Mouse (Mus musculus) intestine, embryonic 14.5 days (tissue): ENCODE measurements around the gene Ubc. TPM values are rescaled to one million over a fixed set of nuclear protein-coding genes. Genes with fewer than 3 reads are reported as not detected.

Experiments used
- ATAC-seq: fragments of 200-750 bp; cut with Nextera tagmentation; replicated peaks from 2 replicates; pipeline ENCODE4 v1.8.0; 2017; ENCODE audit warnings: low read depth, moderate number of reproducible peaks, moderate TSS enrichment, moderate library complexity; ENCODE audit not compliant: low FRiP score, low TSS enrichment
- DNase-seq: peaks from one replicate; pipeline ENCODE4 v3.0.0-alpha.2; 2018; ENCODE audit warnings: low spot score
- H3K27ac ChIP-seq: fragments of 300-500 bp; sonication (generic); 2 replicates; pipeline ENCODE4 v1.5.1; 2014; ENCODE audit warnings: low read depth, mild to moderate bottlenecking, control low read depth
- H3K27me3 ChIP-seq: fragments of 300-500 bp; sonication (generic); replicated peaks from 2 replicates; pipeline ENCODE4 v1.6.1; 2014; ENCODE audit warnings: low read length, control low read depth; ENCODE audit not compliant: control insufficient read depth, insufficient read depth
- H3K36me3 ChIP-seq: fragments of 300-500 bp; sonication (generic); 2 replicates; pipeline ENCODE4 v1.6.1; 2014; ENCODE audit warnings: low read length, control low read depth; ENCODE audit not compliant: control insufficient read depth, insufficient read depth
- H3K4me1 ChIP-seq: fragments of 300-500 bp; sonication (generic); replicated peaks from 2 replicates; pipeline ENCODE4 v1.6.1; 2014; ENCODE audit warnings: low read length, control low read depth, mixed read lengths; ENCODE audit not compliant: control insufficient read depth, insufficient read depth
- H3K4me2 ChIP-seq: fragments of 300-500 bp; sonication (generic); 2 replicates; pipeline ENCODE4 v1.6.1; 2014; ENCODE audit warnings: low read length
- H3K4me3 ChIP-seq: fragments of 300-500 bp; sonication (generic); 2 replicates; pipeline ENCODE4 v1.5.1; 2014; ENCODE audit warnings: low read depth, low read length, control low read depth, mixed read lengths
- H3K9ac ChIP-seq: fragments of 300-500 bp; sonication (generic); 2 replicates; pipeline ENCODE4 v1.6.1; 2014; ENCODE audit warnings: mild to moderate bottlenecking, low read length
- H3K9me3 ChIP-seq: fragments of 300-500 bp; sonication (generic); 2 replicates; pipeline ENCODE4 v1.6.1; 2016; ENCODE audit warnings: low read length, control low read depth; ENCODE audit not compliant: control insufficient read depth
- WGBS: fragments of 180-500 bp; shearing (Covaris S2); extraction: QIAGEN DNeasy Blood & Tissue Kit; methylation state at CpG from one replicate; pipeline ENCODE4 v1.1.7; 2014; 5-methylcytosine and 5-hydroxymethylcytosine counted together
- polyA plus RNA-seq: library from polyadenylated mRNA; unstranded; fragments of >200 nt; fragmentation: Nextera tagmentation; extraction: Ambion mirVana; gene quantifications from 2 replicates; pipeline ENCODE4 v1.2.1, GENCODE M21; 2014

Ubc gene
- polyA plus RNA-seq, 1 experiment from 2014 or later = 949 TPM

- Histone ChIP-seq H3K36me3 (no peaks in the 10 kb centered on the region), H3K9me3 (no peaks in the 10 kb centered on the region), H3K4me1 (no peaks in the 10 kb centered on the region), H3K27ac (no peak overlapping the region), H3K27me3 (no peaks in the 10 kb centered on the region), H3K9ac (no peak overlapping the region), H3K4me2 (no peak overlapping the region), H3K4me3 (no peak overlapping the region)
- 81% methylated on average over 8 of the region's 8 CpGs for WGBS
- no peak for DNase-seq
- ATAC-seq = no peak
Measured at GRCm38 (mm10) chr5:125351057-125351456, 38.9 kb downstream of the Ubc start.

- H3K4me3 ChIP-seq = no peak overlapping the region
- H3K27me3 ChIP-seq = no peaks in the 10 kb centered on the region
- H3K9me3 ChIP-seq = no peaks in the 10 kb centered on the region
- H3K36me3 ChIP-seq = no peaks in the 10 kb centered on the region
- H3K4me2 ChIP-seq = no peak overlapping the region
- no peak overlapping the region for H3K27ac ChIP-seq
- no peak for DNase-seq
- WGBS = 80% methylated on average over 3 of the region's 3 CpGs
- no peak overlapping the region for H3K9ac ChIP-seq
- H3K4me1 ChIP-seq = no peaks in the 10 kb centered on the region
- no peak for ATAC-seq
Measured at GRCm38 (mm10) chr5:125349391-125349790, 40.6 kb downstream of the Ubc start.

GRCm38 (mm10) chr5:125348487-125348886, 41.5 kb downstream of the Ubc start:
- Histone ChIP-seq H3K4me3 (no peak overlapping the region), H3K9ac (no peak overlapping the region), H3K9me3 (no peaks in the 10 kb centered on the region), H3K36me3 (no peaks in the 10 kb centered on the region), H3K27ac (no peak overlapping the region), H3K27me3 (no peaks in the 10 kb centered on the region), H3K4me1 (no peaks in the 10 kb centered on the region), H3K4me2 (no peak overlapping the region)
- WGBS = 38% methylated on average over 8 of the region's 8 CpGs
- DNase-seq (peak; percentile 82), ATAC-seq (no peak)

GRCm38 (mm10) chr5:125348067-125348466, 41.9 kb downstream of the Ubc start:
- no peak overlapping the region for H3K4me3 ChIP-seq
- 68% methylated on average over 7 of the region's 7 CpGs for WGBS
- no peak for ATAC-seq

GRCm38 (mm10) chr5:125344296-125344695, 45.7 kb downstream of the Ubc start:
- Histone ChIP-seq H3K27ac (no peak overlapping the region), H3K36me3 (no peaks in the 10 kb centered on the region), H3K9ac (no peak overlapping the region), H3K4me3 (no peak overlapping the region), H3K27me3 (no peaks in the 10 kb centered on the region), H3K9me3 (no peaks in the 10 kb centered on the region), H3K4me2 (no peak overlapping the region), H3K4me1 (peaks cover 15% of the 10 kb centered on the region)
- no peak for DNase-seq
- 94% methylated on average over 6 of the region's 6 CpGs for WGBS
- ATAC-seq = no peak

More at GRCm38 (mm10) chr5:125348067-125348466, 41.9 kb downstream of the Ubc start:
- Histone ChIP-seq H3K4me2 (no peak overlapping the region), H3K27me3 (no peaks in the 10 kb centered on the region), H3K36me3 (no peaks in the 10 kb centered on the region), H3K9me3 (no peaks in the 10 kb centered on the region), H3K27ac (no peak overlapping the region), H3K4me1 (no peaks in the 10 kb centered on the region), H3K9ac (no peak overlapping the region)
- no peak for DNase-seq

GRCm38 (mm10) chr5:125341459-125342090, 48.4 kb downstream of the Ubc start:
- no peaks in the 10 kb centered on the region for H3K27me3 ChIP-seq
- H3K4me1 ChIP-seq = peaks cover 17% of the 10 kb centered on the region
- 47% methylated on average over 14 of the region's 14 CpGs for WGBS
- peak overlapping the region; percentile 67; the same call in 1 of the 2 replicates for H3K9ac ChIP-seq
- H3K36me3 ChIP-seq = no peaks in the 10 kb centered on the region
- no peak overlapping the region for H3K27ac ChIP-seq
- peak overlapping the region; percentile 86 for H3K4me3 ChIP-seq
- no peaks in the 10 kb centered on the region for H3K9me3 ChIP-seq
- ATAC-seq = no peak
- peak overlapping the region; percentile 77 for H3K4me2 ChIP-seq
- no peak for DNase-seq

- no peaks in the 10 kb centered on the region for H3K27me3 ChIP-seq
- peak; percentile 95 for DNase-seq
- peak within 1 kb of the TSS; percentile 77 for H3K4me2 ChIP-seq
- no peaks in the 10 kb centered on the region for H3K36me3 ChIP-seq
- WGBS = under 1% methylated on average over 34 of the region's 42 CpGs
- H3K9me3 ChIP-seq = no peaks in the 10 kb centered on the region
- H3K27ac ChIP-seq = no peak within 1 kb of the TSS; the same call in 1 of the 2 replicates
- H3K4me3 ChIP-seq = peak within 1 kb of the TSS; percentile 86
- H3K4me1 ChIP-seq = peaks cover 17% of the 10 kb centered on the region
- peak; percentile 89 for ATAC-seq
- H3K9ac ChIP-seq = peak within 1 kb of the TSS; percentile 67
Measured at GRCm38 (mm10) chr5:125340547-125341262, 49.3 kb downstream of the Ubc start, which contains the start of gene Scarb1. Scarb1 (minus strand) TSS chr5:125341094.

GRCm38 (mm10) chr5:125339851-125340531, 50.0 kb downstream of the Ubc start:
- peak overlapping the region; percentile 86 for H3K4me3 ChIP-seq
- no peaks in the 10 kb centered on the region for H3K36me3 ChIP-seq
- no peaks in the 10 kb centered on the region for H3K9me3 ChIP-seq
- H3K27me3 ChIP-seq = no peaks in the 10 kb centered on the region
- 5% methylated on average over 25 of the region's 25 CpGs for WGBS
- peak overlapping the region; percentile 67 for H3K9ac ChIP-seq
- peaks cover 17% of the 10 kb centered on the region for H3K4me1 ChIP-seq
- peak; percentile 1; the same call in 1 of the 2 replicates for ATAC-seq
- peak; percentile 64 for DNase-seq
- H3K27ac ChIP-seq = no peak overlapping the region; the same call in 1 of the 2 replicates
- H3K4me2 ChIP-seq = peak overlapping the region; percentile 77
